Mouse (Mus musculus) small intestine, adult 2 months (tissue): ENCODE results near the gene Cadps.

Source experiments
- CTCF ChIP-seq: fragments of 200-500 bp; IDR thresholded peaks from 2 replicates; pipeline ENCODE4 v1.5.1; 2012; ENCODE audit warnings: low read depth, mild to moderate bottlenecking, control low read depth, inconsistent platforms, low read length, moderate library complexity, mixed read lengths; ENCODE audit not compliant: insufficient replicate concordance, insufficient read length; ENCODE audit errors: extremely low read depth
- POLR2A ChIP-seq: fragments of 200-500 bp; IDR thresholded peaks from 2 replicates; pipeline ENCODE4 v1.6.1; 2012; ENCODE audit warnings: low read depth, mild to moderate bottlenecking, control low read depth, inconsistent platforms, low read length, moderate library complexity

DNA sequence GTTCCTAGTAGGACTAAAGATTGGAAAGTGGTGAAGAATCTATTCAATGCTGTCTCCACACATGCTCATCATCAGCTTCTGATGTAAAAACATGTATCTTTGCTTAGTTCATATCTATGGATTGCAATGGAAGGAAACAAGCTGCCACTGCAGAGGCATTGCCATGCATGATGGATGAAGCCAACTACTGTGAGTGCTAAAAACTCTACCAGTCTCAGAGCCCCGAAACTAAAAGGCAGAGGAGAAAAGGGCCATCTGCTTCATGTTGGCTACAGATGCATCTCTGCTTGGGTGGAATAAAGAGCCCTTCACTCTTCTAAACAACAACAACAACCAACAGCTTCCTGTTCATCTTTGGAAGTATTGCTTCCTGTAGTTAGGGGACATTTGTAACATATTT is 38.6 kb downstream of the Cadps start:
- TF ChIP-seq CTCF = no peak
- no peak for TF ChIP-seq POLR2A
